Mouse (Mus musculus): ENCODE measurements around the gene Rtl9. TPM values are rescaled to one million over a fixed set of nuclear protein-coding genes. Genes with fewer than 3 reads are reported as not detected.

Rtl9 gene
- 0.06 and 0.09 TPM in 2 replicates for polyA plus RNA-seq (2015; fragmentation: Nextera tagmentation; extraction: Ambion mirVana)

- no peaks in the 10 kb centered on the region for H3K4me1 ChIP-seq (ENCODE audit: insufficient read depth, low read length)
- H3K4me3 ChIP-seq (ENCODE audit: low read length) = no peak within 1 kb of the TSS
- no peak within 1 kb of the TSS for H3K9ac ChIP-seq (replicated peaks; ENCODE audit: low read length)
- no peaks in the 10 kb centered on the region for H3K9me3 ChIP-seq (ENCODE audit: low read length)
- peaks cover 7% of the 10 kb centered on the region; the same call in 1 of the 2 replicates for H3K27me3 ChIP-seq (ENCODE audit: insufficient read depth, low read length)
- H3K4me2 ChIP-seq (replicated peaks; ENCODE audit: low read depth, low read length) = no peak within 1 kb of the TSS
- 84% methylated on average over 1 of the region's 1 CpGs for WGBS
- H3K36me3 ChIP-seq (ENCODE audit: insufficient read depth, low read length) = no peaks in the 10 kb centered on the region
- ATAC-seq (ENCODE audit: low FRiP score, low TSS enrichment) = no peak
- H3K27ac ChIP-seq (ENCODE audit: low read length) = no peak within 1 kb of the TSS
These were observed at the start of gene Rtl9 for GRCm38 (mm10) chrX:143099044-143099754. TSS of gene Rtl9 (plus strand) at chrX:143099594.

GRCm38 (mm10) chrX:143051478-143051877 is 47.9 kb upstream of the Rtl9 start:
- no peak overlapping the region for H3K27ac ChIP-seq (ENCODE audit: low read length)
- peaks cover 10% of the 10 kb centered on the region; the same call in 1 of the 2 replicates for H3K27me3 ChIP-seq (ENCODE audit: insufficient read depth, low read length)
- H3K4me3 ChIP-seq (ENCODE audit: low read length) = no peak overlapping the region
- no peaks in the 10 kb centered on the region for H3K4me1 ChIP-seq (ENCODE audit: insufficient read depth, low read length)
- no peak overlapping the region for H3K4me2 ChIP-seq (replicated peaks; ENCODE audit: low read depth, low read length)
- H3K36me3 ChIP-seq (ENCODE audit: insufficient read depth, low read length) = no peaks in the 10 kb centered on the region
- H3K9me3 ChIP-seq (ENCODE audit: low read length) = no peaks in the 10 kb centered on the region
- no peak overlapping the region for H3K9ac ChIP-seq (replicated peaks; ENCODE audit: low read length)
- peak; percentile 57; the same call in 1 of the 2 replicates for ATAC-seq (ENCODE audit: low FRiP score, low TSS enrichment)

- Histone ChIP-seq H3K9ac (replicated peaks; ENCODE audit: low read length) (no peak overlapping the region), H3K9me3 (ENCODE audit: low read length) (no peaks in the 10 kb centered on the region)
- ATAC-seq (ENCODE audit: low FRiP score, low TSS enrichment) = no peak
These were observed 47.5 kb upstream of the Rtl9 start for GRCm38 (mm10) chrX:143051921-143052320.

GRCm38 (mm10) chrX:143058829-143059228 is 40.6 kb upstream of the Rtl9 start:
- no peak overlapping the region for H3K27ac ChIP-seq (ENCODE audit: low read length)
- H3K9ac ChIP-seq (replicated peaks; ENCODE audit: low read length) = no peak overlapping the region
- H3K4me3 ChIP-seq (ENCODE audit: low read length) = peak overlapping the region; percentile 18; the same call in 1 of the 2 replicates
- peak; percentile 78 for ATAC-seq (ENCODE audit: low FRiP score, low TSS enrichment)
- H3K9me3 ChIP-seq (ENCODE audit: low read length) = no peaks in the 10 kb centered on the region
- 12% methylated on average over 12 of the region's 12 CpGs for WGBS
- H3K4me2 ChIP-seq (replicated peaks; ENCODE audit: low read depth, low read length) = peak overlapping the region; percentile 49
- H3K36me3 ChIP-seq (ENCODE audit: insufficient read depth, low read length) = no peaks in the 10 kb centered on the region
- H3K27me3 ChIP-seq (ENCODE audit: insufficient read depth, low read length) = peaks cover 27% of the 10 kb centered on the region; the same call in 1 of the 2 replicates
- 0 out of 2 replicates have a peak, but pooled peaks cover 3% of the 10 kb centered on the region for H3K4me1 ChIP-seq (ENCODE audit: insufficient read depth, low read length)

More at GRCm38 (mm10) chrX:143051921-143052320, 47.5 kb upstream of the Rtl9 start:
- Histone ChIP-seq H3K27me3 (ENCODE audit: insufficient read depth, low read length) (peaks cover 10% of the 10 kb centered on the region; the same call in 1 of the 2 replicates), H3K36me3 (ENCODE audit: insufficient read depth, low read length) (no peaks in the 10 kb centered on the region), H3K27ac (ENCODE audit: low read length) (no peak overlapping the region), H3K4me1 (ENCODE audit: insufficient read depth, low read length) (no peaks in the 10 kb centered on the region), H3K4me2 (replicated peaks; ENCODE audit: low read depth, low read length) (no peak overlapping the region), H3K4me3 (ENCODE audit: low read length) (no peak overlapping the region)
- WGBS = 77% methylated on average over 4 of the region's 4 CpGs

- H3K36me3 ChIP-seq (ENCODE audit: insufficient read depth, low read length) = no peaks in the 10 kb centered on the region
- no peak overlapping the region for H3K27ac ChIP-seq (ENCODE audit: low read length)
- no peaks in the 10 kb centered on the region for H3K9me3 ChIP-seq (ENCODE audit: low read length)
- H3K4me1 ChIP-seq (ENCODE audit: insufficient read depth, low read length) = 0 out of 2 replicates have a peak, but pooled peaks cover 3% of the 10 kb centered on the region
- ATAC-seq (ENCODE audit: low FRiP score, low TSS enrichment) = no peak
- H3K27me3 ChIP-seq (ENCODE audit: insufficient read depth, low read length) = peaks cover 31% of the 10 kb centered on the region; the same call in 1 of the 2 replicates
- 54% methylated on average over 11 of the region's 11 CpGs for WGBS
- no peak overlapping the region for H3K4me2 ChIP-seq (replicated peaks; ENCODE audit: low read depth, low read length)
- H3K9ac ChIP-seq (replicated peaks; ENCODE audit: low read length) = no peak overlapping the region
- no peak overlapping the region for H3K4me3 ChIP-seq (ENCODE audit: low read length)
These were observed 36.6 kb upstream of the Rtl9 start for GRCm38 (mm10) chrX:143062641-143063355.

GRCm38 (mm10) chrX:143063780-143064179 is 35.6 kb upstream of the Rtl9 start:
- H3K4me2 ChIP-seq (replicated peaks; ENCODE audit: low read depth, low read length) = no peak overlapping the region
- no peak overlapping the region for H3K4me3 ChIP-seq (ENCODE audit: low read length)
- no peaks in the 10 kb centered on the region for H3K36me3 ChIP-seq (ENCODE audit: insufficient read depth, low read length)
- 46% methylated on average over 7 of the region's 7 CpGs for WGBS
- H3K27me3 ChIP-seq (ENCODE audit: insufficient read depth, low read length) = peaks cover 31% of the 10 kb centered on the region; the same call in 1 of the 2 replicates
- H3K9ac ChIP-seq (replicated peaks; ENCODE audit: low read length) = no peak overlapping the region
- no peak overlapping the region for H3K27ac ChIP-seq (ENCODE audit: low read length)
- H3K9me3 ChIP-seq (ENCODE audit: low read length) = no peaks in the 10 kb centered on the region
- ATAC-seq (ENCODE audit: low FRiP score, low TSS enrichment) = no peak
- H3K4me1 ChIP-seq (ENCODE audit: insufficient read depth, low read length) = 0 out of 2 replicates have a peak, but pooled peaks cover 3% of the 10 kb centered on the region

GRCm38 (mm10) chrX:143064288-143064687 is 35.1 kb upstream of the Rtl9 start:
- Histone ChIP-seq H3K9ac (replicated peaks; ENCODE audit: low read length) (no peak overlapping the region), H3K9me3 (ENCODE audit: low read length) (no peaks in the 10 kb centered on the region), H3K27me3 (ENCODE audit: insufficient read depth, low read length) (peaks cover 27% of the 10 kb centered on the region; the same call in 1 of the 2 replicates), H3K36me3 (ENCODE audit: insufficient read depth, low read length) (no peaks in the 10 kb centered on the region), H3K4me3 (ENCODE audit: low read length) (no peak overlapping the region), H3K27ac (ENCODE audit: low read length) (no peak overlapping the region), H3K4me2 (replicated peaks; ENCODE audit: low read depth, low read length) (no peak overlapping the region), H3K4me1 (ENCODE audit: insufficient read depth, low read length) (0 out of 2 replicates have a peak, but pooled peaks cover 3% of the 10 kb centered on the region)
- WGBS = 68% methylated on average over 9 of the region's 9 CpGs
- ATAC-seq (ENCODE audit: low FRiP score, low TSS enrichment) = peak; percentile 52; the same call in 1 of the 2 replicates

GRCm38 (mm10) chrX:143066320-143067114 is 32.9 kb upstream of the Rtl9 start:
- ATAC-seq (ENCODE audit: low FRiP score, low TSS enrichment) = no peak
- H3K36me3 ChIP-seq (ENCODE audit: insufficient read depth, low read length) = no peaks in the 10 kb centered on the region

GRCm38 (mm10) chrX:143067115-143067514 is 32.3 kb upstream of the Rtl9 start:
- H3K4me3 ChIP-seq (ENCODE audit: low read length) = no peak overlapping the region
- H3K9me3 ChIP-seq (ENCODE audit: low read length) = no peaks in the 10 kb centered on the region
- H3K36me3 ChIP-seq (ENCODE audit: insufficient read depth, low read length) = no peaks in the 10 kb centered on the region
- peaks cover 15% of the 10 kb centered on the region; the same call in 1 of the 2 replicates for H3K27me3 ChIP-seq (ENCODE audit: insufficient read depth, low read length)
- WGBS = 90% methylated on average over 1 of the region's 1 CpGs
- H3K4me2 ChIP-seq (replicated peaks; ENCODE audit: low read depth, low read length) = no peak overlapping the region
- H3K9ac ChIP-seq (replicated peaks; ENCODE audit: low read length) = no peak overlapping the region
- ATAC-seq (ENCODE audit: low FRiP score, low TSS enrichment) = no peak
- H3K27ac ChIP-seq (ENCODE audit: low read length) = no peak overlapping the region
- 0 out of 2 replicates have a peak, but pooled peaks cover 3% of the 10 kb centered on the region for H3K4me1 ChIP-seq (ENCODE audit: insufficient read depth, low read length)

More at GRCm38 (mm10) chrX:143066320-143067114, 32.9 kb upstream of the Rtl9 start:
- no peak overlapping the region for H3K4me2 ChIP-seq (replicated peaks; ENCODE audit: low read depth, low read length)
- WGBS = 57% methylated on average over 17 of the region's 17 CpGs
- 0 out of 2 replicates have a peak, but pooled peaks cover 3% of the 10 kb centered on the region for H3K4me1 ChIP-seq (ENCODE audit: insufficient read depth, low read length)
- H3K9me3 ChIP-seq (ENCODE audit: low read length) = no peaks in the 10 kb centered on the region
- H3K4me3 ChIP-seq (ENCODE audit: low read length) = no peak overlapping the region
- H3K9ac ChIP-seq (replicated peaks; ENCODE audit: low read length) = no peak overlapping the region
- H3K27ac ChIP-seq (ENCODE audit: low read length) = no peak overlapping the region
- peaks cover 12% of the 10 kb centered on the region; the same call in 1 of the 2 replicates for H3K27me3 ChIP-seq (ENCODE audit: insufficient read depth, low read length)

Data from kidney, embryonic 16.5 days (tissue).